Mouse (Mus musculus): Measurements from ENCODE around the gene Inpp5f.

DNA sequence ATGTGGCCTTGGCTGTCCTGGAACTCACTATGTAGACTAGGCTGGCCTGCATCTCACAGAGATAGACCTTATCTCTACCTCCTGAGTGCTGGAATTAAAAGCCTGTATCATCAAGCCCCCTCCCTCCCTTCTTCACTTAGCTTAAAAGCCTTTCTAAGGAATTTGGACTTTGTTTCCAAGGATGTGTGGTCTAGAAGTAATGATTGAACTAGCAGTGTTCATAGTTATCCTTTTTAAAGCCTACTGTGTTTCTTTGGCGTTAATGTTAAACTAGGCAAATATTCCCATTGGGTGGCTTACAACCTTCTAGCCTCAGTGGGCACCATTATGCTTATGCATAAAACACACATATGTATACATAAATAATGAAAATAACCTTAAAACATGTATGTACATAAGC lies 16.6 kb downstream of the Inpp5f start:
- TF ChIP-seq CTCF (IDR thresholded peaks at IDR 0.05; ENCODE audit: control insufficient read depth, insufficient read depth, low read length): no peak
- no peak for TF ChIP-seq POLR2A (IDR thresholded peaks at IDR 0.05; ENCODE audit: borderline replicate concordance, control insufficient read depth, low read depth, low read length)

Data from bone marrow, adult 2 months (tissue).